ENCODE assay signal across 9 mouse cellular contexts in the genomic region with DNA sequence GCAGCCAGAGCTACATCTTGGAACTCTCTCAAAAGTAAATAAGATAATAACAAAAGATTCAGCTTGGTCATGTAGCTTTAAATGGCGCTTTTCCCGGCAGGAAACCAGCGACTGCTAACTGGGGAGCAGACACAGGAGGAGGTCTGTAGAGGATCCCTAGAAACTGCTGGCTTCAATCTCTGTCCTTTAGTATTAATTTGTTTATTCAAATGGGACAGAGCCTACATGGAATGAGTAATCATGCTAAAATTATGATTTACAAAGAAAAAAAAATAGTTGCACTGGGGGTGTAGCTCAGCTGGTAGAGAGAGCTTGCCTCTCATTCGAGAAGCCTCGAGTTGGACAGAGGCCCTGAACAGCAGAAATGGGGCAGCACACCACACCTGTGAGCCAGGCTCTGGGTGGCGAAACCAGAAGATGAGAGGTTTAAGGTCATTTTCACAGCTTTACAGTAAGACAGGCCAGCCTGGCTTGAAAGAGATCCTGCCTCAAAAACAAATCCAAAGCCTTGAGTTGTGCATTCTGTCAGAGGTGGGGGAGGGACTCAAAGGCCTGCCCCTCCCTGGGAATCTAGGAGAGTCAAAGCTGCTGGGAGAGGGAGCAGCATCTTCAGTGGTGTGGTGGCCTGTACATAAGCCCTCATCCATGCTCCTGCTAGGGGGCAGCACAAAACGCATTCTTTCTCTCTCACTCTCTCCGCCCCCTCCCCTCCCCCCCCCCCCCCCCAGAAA. TPM values are rescaled to one million over a fixed set of nuclear protein-coding genes. Genes with fewer than 3 reads are reported as not detected.
DNase-seq lines count a peak whose midpoint lies in the region; ATAC-seq and TF ChIP-seq lines count a peak whose summit lies in the region.
"Had no signal": no experiment of that assay in that cellular context is flagged by ENCODE, and none has a peak within 500 bp of the region (broad histone marks: within the 10 kb centered on the region; RNA-seq: fewer than 3 reads in every experiment).

No protein-coding gene starts in this region.

- H3K9me3 ChIP-seq in stomach, embryonic 16.5 days (replicated peaks; ENCODE audit: control insufficient read depth, low read length) = peaks cover 4% of the 10 kb centered on the region; the same call in 1 of the 2 replicates

- no peak overlapping the region for H3K4me2 ChIP-seq in stomach, embryonic 16.5 days (ENCODE audit: low read depth, low read length)
- H3K4me2 ChIP-seq: embryonic facial prominence, embryonic 13.5 days had no signal

- H3K4me1 ChIP-seq in stomach, embryonic 16.5 days (ENCODE audit: control insufficient read depth, insufficient read depth, low read length) = peaks cover 12% of the 10 kb centered on the region
- H3K4me1 ChIP-seq: embryonic facial prominence, embryonic 13.5 days had no signal

- DNase-seq in gastrocnemius, adult 2 months = no peak
- no peak for DNase-seq in gastrocnemius, postnatal 4 days (ENCODE audit: low spot score in 2 of 2)
- peak; percentile 59 for DNase-seq in right cerebral cortex, postnatal 25 days
- no peak for DNase-seq in right cerebral cortex, postnatal 14 days
- DNase-seq in kidney, postnatal 36 days = peak; percentile 32 to 51
- DNase-seq in adrenal gland, adult 2 months = no peak
- no peak for DNase-seq in gastrocnemius, postnatal 14 days

- no peak overlapping the region for H3K4me3 ChIP-seq in gastrocnemius, adult 2 months
- H3K4me3 ChIP-seq in stomach, embryonic 16.5 days (replicated peaks; ENCODE audit: low read length) = no peak overlapping the region
- H3K4me3 ChIP-seq: embryonic facial prominence, embryonic 13.5 days had no signal

- peak overlapping the region; percentile 17; the same call in 1 of the 2 replicates for H3K27ac ChIP-seq in gastrocnemius, adult 2 months
- H3K27ac ChIP-seq in stomach, embryonic 16.5 days (ENCODE audit: low read length) = peak overlapping the region; percentile 82
- H3K27ac ChIP-seq: embryonic facial prominence, embryonic 13.5 days had no signal

- TF ChIP-seq CTCF in gastrocnemius, adult 2 months (IDR thresholded peaks at IDR 0.05) = no peak; the same call in 1 of the 2 replicates

- no peak for ATAC-seq in stomach, embryonic 16.5 days (ENCODE audit: insufficient read depth, low FRiP score)

- H3K27me3 ChIP-seq in stomach, embryonic 16.5 days (ENCODE audit: control insufficient read depth, insufficient read depth, low read length) = no peaks in the 10 kb centered on the region
- H3K27me3 ChIP-seq: embryonic facial prominence, embryonic 13.5 days had no signal

- H3K36me3 ChIP-seq in stomach, embryonic 16.5 days (ENCODE audit: control insufficient read depth, insufficient read depth, low read length) = peaks cover 19% of the 10 kb centered on the region

- intact Hi-C loops in gastrocnemius, adult 2 months (cut with DNase I) = no loop called here
- intact Hi-C loops in gastrocnemius, postnatal 14 days (cut with DNase I; ENCODE audit: low total_unique reads) = loop anchor here (10.0 kb wide), 1 partner anchor 168 kb away; no protein-coding TSS in a partner anchor

- peak overlapping the region; percentile 27; the same call in 1 of the 2 replicates for H3K9ac ChIP-seq in stomach, embryonic 16.5 days (ENCODE audit: low read length)
- H3K9ac ChIP-seq: embryonic facial prominence, embryonic 13.5 days had no signal

- 35% methylated on average over 8 of the region's 8 CpGs for WGBS in stomach, embryonic 16.5 days

RNA-seq across cellular contexts. Expression of gene Baz1b, which starts 3.8 kb away (rescaled TPM):
- 10 to 100 TPM; 32.7 to 36.8 TPM for total RNA-seq in gastrocnemius, adult 2 months (2021)
- 10 to 100 TPM; 59.4 to 63.6 TPM for total RNA-seq in gastrocnemius, postnatal 4 days (2021)
- polyA plus RNA-seq in stomach, embryonic 16.5 days (2015; fragmentation: Nextera tagmentation; extraction: Ambion mirVana) = 24.3 and 28.5 TPM in 2 replicates
- 10 to 100 TPM; 70.8 to 78.3 TPM for total RNA-seq in adrenal gland, adult 2 months (2021)
- 26.8 and 30.8 TPM in 2 replicates for polyA plus RNA-seq in adrenal gland, adult 2 months (2012; rRNA removed)
- 10 to 100 TPM; 24.1 to 24.8 TPM for total RNA-seq in gastrocnemius, postnatal 14 days (2021)

RNA-seq across cellular contexts. Expression of gene Bcl7b, which starts 15.2 kb away (rescaled TPM):
- 10 to 100 TPM; 28.3 to 28.6 TPM for total RNA-seq in gastrocnemius, adult 2 months (2021)
- total RNA-seq in gastrocnemius, postnatal 4 days (2021) = 10 to 100 TPM; 27.3 to 28.0 TPM
- polyA plus RNA-seq in stomach, embryonic 16.5 days (2015; fragmentation: Nextera tagmentation; extraction: Ambion mirVana) = 50.1 and 54.6 TPM in 2 replicates
- 10 to 100 TPM; 77.9 to 95.3 TPM for total RNA-seq in adrenal gland, adult 2 months (2021)
- 52.4 and 79.9 TPM in 2 replicates for polyA plus RNA-seq in adrenal gland, adult 2 months (2012; rRNA removed)
- 10 to 100 TPM; 24.7 to 25.3 TPM for total RNA-seq in gastrocnemius, postnatal 14 days (2021)

RNA-seq across cellular contexts. Expression of gene Tbl2, which starts 33.8 kb away (rescaled TPM):
- 1 to 10 TPM; 8.8 to 9.1 TPM for total RNA-seq in gastrocnemius, adult 2 months (2021)
- 10 to 100 TPM; 18.3 to 22.2 TPM for total RNA-seq in gastrocnemius, postnatal 4 days (2021)
- polyA plus RNA-seq in stomach, embryonic 16.5 days (2015; fragmentation: Nextera tagmentation; extraction: Ambion mirVana) = 23.9 and 26.4 TPM in 2 replicates
- 10 to 100 TPM; 22.7 to 35.9 TPM for total RNA-seq in adrenal gland, adult 2 months (2021)
- polyA plus RNA-seq in adrenal gland, adult 2 months (2012; rRNA removed) = 8.7 and 9.2 TPM in 2 replicates
- 10 to 100 TPM; 11.9 to 13.3 TPM for total RNA-seq in gastrocnemius, postnatal 14 days (2021)

Comparison
In these comparisons a context has a peak if more than half of its experiments do, and no peak if none do; other contexts are left out.
1. DNase-seq: peak in right cerebral cortex, postnatal 25 days (single experiment) and kidney, postnatal 36 days (2 of 2); none in gastrocnemius, adult 2 months (single experiment), gastrocnemius, postnatal 4 days (0 of 2), right cerebral cortex, postnatal 14 days (single experiment), adrenal gland, adult 2 months (single experiment) and gastrocnemius, postnatal 14 days (single experiment).